Mouse (Mus musculus) hindbrain, postnatal 0 days (tissue): ENCODE data around the gene Gm49318. TPM values are rescaled to one million over a fixed set of nuclear protein-coding genes. Genes with fewer than 3 reads are reported as not detected.

Experiments
- ATAC-seq: fragments of 200-750 bp; cut with Nextera tagmentation; 2 replicates; pipeline ENCODE4 v1.8.0; 2017; ENCODE audit warnings: mild to moderate bottlenecking, moderate TSS enrichment, moderate library complexity
- DNase-seq: peaks from one replicate; pipeline ENCODE4 v3.0.0-alpha.2; 2015; ENCODE audit warnings: low spot score
- H3K27ac ChIP-seq: fragments of 300-500 bp; sonication (generic); 2 replicates; pipeline ENCODE4 v1.5.1; 2014; ENCODE audit warnings: mild to moderate bottlenecking
- H3K27me3 ChIP-seq: fragments of 300-500 bp; sonication (generic); 2 replicates; pipeline ENCODE4 v1.6.1; 2014; ENCODE audit warnings: low read length, mixed read lengths; ENCODE audit not compliant: insufficient read depth
- H3K36me3 ChIP-seq: fragments of 300-500 bp; sonication (generic); 2 replicates; pipeline ENCODE4 v1.6.1; 2014; ENCODE audit warnings: low read length, mixed read lengths; ENCODE audit not compliant: insufficient read depth
- H3K4me1 ChIP-seq: fragments of 300-500 bp; sonication (generic); 2 replicates; pipeline ENCODE4 v1.6.1; 2014; ENCODE audit warnings: antibody characterized with exemption, low read length, mixed read lengths; ENCODE audit not compliant: insufficient read depth
- H3K4me2 ChIP-seq: fragments of 300-500 bp; sonication (generic); 2 replicates; pipeline ENCODE4 v1.6.1; 2014; ENCODE audit warnings: low read depth, mild to moderate bottlenecking, low read length, moderate library complexity, mixed read lengths
- H3K4me3 ChIP-seq: fragments of 300-500 bp; sonication (generic); 2 replicates; pipeline ENCODE4 v1.5.1; 2014; ENCODE audit warnings: low read length
- H3K9ac ChIP-seq: fragments of 300-500 bp; sonication (generic); replicated peaks from 2 replicates; pipeline ENCODE4 v1.6.1; 2014; ENCODE audit warnings: mild to moderate bottlenecking, low read length, moderate library complexity, mixed read lengths
- H3K9me3 ChIP-seq: fragments of 300-500 bp; sonication (generic); 2 replicates; pipeline ENCODE4 v1.6.1; 2016; ENCODE audit warnings: low read length, mixed read lengths
- CTCF ChIP-seq: IDR thresholded peaks from 2 replicates; pipeline ENCODE4 v1.5.1; 2016; ENCODE audit warnings: antibody characterized with exemption, control low read depth, low read depth
- WGBS: fragments of 180-500 bp; shearing (Covaris S2); extraction: QIAGEN DNeasy Blood & Tissue Kit; methylation state at CpG from one replicate; pipeline ENCODE4 v1.1.7; 2014; 5-methylcytosine and 5-hydroxymethylcytosine counted together
- polyA plus RNA-seq: library from polyadenylated mRNA; unstranded; fragments of >200 nt; fragmentation: Nextera tagmentation; extraction: Ambion mirVana; gene quantifications from 2 replicates; pipeline ENCODE4 v1.2.1, GENCODE M21; 2015
- total RNA-seq: library from RNA; depleted of rRNA; stranded (reverse); fragments of >200 nt; gene quantifications from 2 replicates; pipeline ENCODE4 v1.2.3, GENCODE M21; 2014

Gene Gm49318
- total and polyA plus RNA-seq, 2 experiments from 2014 or later, result not detected

GRCm38 (mm10) chr9:22108194-22108593 is 37.1 kb upstream of the Gm49318 start:
- 90% methylated on average over 9 of the region's 9 CpGs for WGBS
- Histone ChIP-seq H3K36me3 (peaks cover 14% of the 10 kb centered on the region), H3K4me2 (no peak overlapping the region), H3K27me3 (no peaks in the 10 kb centered on the region), H3K4me1 (no peaks in the 10 kb centered on the region), H3K9ac (no peak overlapping the region), H3K4me3 (no peak overlapping the region), H3K27ac (no peak overlapping the region), H3K9me3 (no peaks in the 10 kb centered on the region)
- ATAC-seq, result 0 out of 2 replicates have a peak, but pooled peaks have one; percentile 13
- no peak for TF ChIP-seq CTCF
- DNase-seq, result no peak

- Histone ChIP-seq H3K36me3 (no peaks in the 10 kb centered on the region), H3K9ac (no peak overlapping the region), H3K27ac (no peak overlapping the region), H3K27me3 (peaks cover 13% of the 10 kb centered on the region), H3K4me1 (peaks cover 2% of the 10 kb centered on the region; the same call in 1 of the 2 replicates), H3K9me3 (no peaks in the 10 kb centered on the region), H3K4me2 (no peak overlapping the region), H3K4me3 (no peak overlapping the region)
- no peak for TF ChIP-seq CTCF
- ATAC-seq (no peak), DNase-seq (no peak)
- WGBS, result 6% methylated on average over 18 of the region's 18 CpGs
These were observed 28.9 kb upstream of the Gm49318 start for GRCm38 (mm10) chr9:22099922-22100321.

- no peak within 1 kb of the TSS for H3K4me2 ChIP-seq
- no peaks in the 10 kb centered on the region for H3K9me3 ChIP-seq
- 7% methylated on average over 14 of the region's 14 CpGs for WGBS
- peaks cover 13% of the 10 kb centered on the region for H3K27me3 ChIP-seq
- H3K36me3 ChIP-seq, result no peaks in the 10 kb centered on the region
- no peak within 1 kb of the TSS for H3K9ac ChIP-seq
- H3K4me3 ChIP-seq, result no peak within 1 kb of the TSS
- DNase-seq (no peak), ATAC-seq (no peak)
- H3K27ac ChIP-seq, result no peak within 1 kb of the TSS
- no peak for TF ChIP-seq CTCF
- H3K4me1 ChIP-seq, result peaks cover 2% of the 10 kb centered on the region; the same call in 1 of the 2 replicates
These were observed 28.1 kb upstream of the Gm49318 start, which contains the start of gene Cnn1 for GRCm38 (mm10) chr9:22098993-22099696. TSS of gene Cnn1 (plus strand) at chr9:22099216.

GRCm38 (mm10) chr9:22095854-22096307 is 24.8 kb upstream of the Gm49318 start:
- no peak overlapping the region for H3K27ac ChIP-seq
- peak; percentile 78 for ATAC-seq
- H3K4me2 ChIP-seq, result peak overlapping the region; percentile 62
- peak overlapping the region; percentile 39; the same call in 1 of the 2 replicates for H3K9ac ChIP-seq
- no peaks in the 10 kb centered on the region for H3K9me3 ChIP-seq
- no peaks in the 10 kb centered on the region for H3K36me3 ChIP-seq
- peaks cover 13% of the 10 kb centered on the region for H3K27me3 ChIP-seq
- peak; percentile 74 for DNase-seq
- H3K4me1 ChIP-seq, result peaks cover 2% of the 10 kb centered on the region; the same call in 1 of the 2 replicates
- TF ChIP-seq CTCF, result peak; percentile 67
- peak overlapping the region; percentile 33 for H3K4me3 ChIP-seq
- 4% methylated on average over 24 of the region's 24 CpGs for WGBS

GRCm38 (mm10) chr9:22092746-22093145 is 21.7 kb upstream of the Gm49318 start:
- no peak for DNase-seq
- Histone ChIP-seq H3K4me3 (no peak overlapping the region), H3K9me3 (no peaks in the 10 kb centered on the region), H3K27me3 (no peaks in the 10 kb centered on the region; the same call in 1 of the 2 replicates), H3K9ac (no peak overlapping the region), H3K4me1 (peaks cover 2% of the 10 kb centered on the region; the same call in 1 of the 2 replicates), H3K27ac (no peak overlapping the region), H3K4me2 (no peak overlapping the region), H3K36me3 (no peaks in the 10 kb centered on the region)
- TF ChIP-seq CTCF, result no peak
- ATAC-seq, result no peak
- 96% methylated on average over 6 of the region's 6 CpGs for WGBS

GRCm38 (mm10) chr9:22089986-22090385 is 18.9 kb upstream of the Gm49318 start:
- Histone ChIP-seq H3K4me2 (no peak overlapping the region), H3K36me3 (no peaks in the 10 kb centered on the region), H3K27ac (no peak overlapping the region), H3K4me3 (no peak overlapping the region), H3K9me3 (no peaks in the 10 kb centered on the region), H3K9ac (no peak overlapping the region), H3K27me3 (no peaks in the 10 kb centered on the region), H3K4me1 (0 out of 2 replicates have a peak, but pooled peaks cover 5% of the 10 kb centered on the region)
- ATAC-seq (no peak), DNase-seq (no peak)
- WGBS, result 77% methylated on average over 7 of the region's 7 CpGs
- TF ChIP-seq CTCF, result no peak

- Histone ChIP-seq H3K4me2 (no peak overlapping the region), H3K4me3 (no peak overlapping the region), H3K27me3 (no peaks in the 10 kb centered on the region), H3K27ac (no peak overlapping the region), H3K4me1 (0 out of 2 replicates have a peak, but pooled peaks cover 5% of the 10 kb centered on the region), H3K9me3 (no peaks in the 10 kb centered on the region), H3K9ac (no peak overlapping the region), H3K36me3 (no peaks in the 10 kb centered on the region)
- TF ChIP-seq CTCF, result no peak
- ATAC-seq (no peak), DNase-seq (no peak)
- WGBS, result 98% methylated on average over 7 of the region's 7 CpGs
These were observed 18.2 kb upstream of the Gm49318 start for GRCm38 (mm10) chr9:22089281-22089680.
